In genomic region chr7:44819391-44819790, GRCm38 (mm10) we compare ENCODE assay signal across 8 mouse cellular contexts. TPM values are rescaled to one million over a fixed set of nuclear protein-coding genes. Genes with fewer than 3 reads are reported as not detected.
DNase-seq lines count a peak whose midpoint lies in the region; ATAC-seq and TF ChIP-seq lines count a peak whose summit lies in the region.

No protein-coding gene starts in this region.

- no peak for TF ChIP-seq POLR2A in limb, embryonic 14.5 days (IDR thresholded peaks at IDR 0.05; ENCODE audit: borderline replicate concordance, extremely low read depth, insufficient read depth, insufficient read length)

- 90% methylated on average over 2 of the region's 2 CpGs for WGBS in heart, embryonic 12.5 days
- 91% methylated on average over 2 of the region's 2 CpGs for WGBS in forebrain, embryonic 14.5 days
- 92% methylated on average over 2 of the region's 2 CpGs for WGBS in limb, embryonic 14.5 days

- H3K4me2 ChIP-seq in heart, embryonic 12.5 days, result peak overlapping the region; percentile 89
- peak overlapping the region; percentile 87 for H3K4me2 ChIP-seq in forebrain, embryonic 14.5 days (ENCODE audit: low read length)
- peak overlapping the region; percentile 74 for H3K4me2 ChIP-seq in limb, embryonic 14.5 days (replicated peaks; ENCODE audit: low read depth, low read length, severe bottlenecking)

- in situ Hi-C loops in ES-E14 (cut with MboI; ENCODE audit: low sequenced_read_pairs in 2 of 2, unreplicated experiment in 2 of 2), result no loop called here

- H3K9ac ChIP-seq in heart, embryonic 12.5 days, result no peak overlapping the region
- peak overlapping the region; percentile 70 for H3K9ac ChIP-seq in ES-E14 (ENCODE audit: insufficient read depth, low read depth, low read length, poor library complexity, severe bottlenecking)
- H3K9ac ChIP-seq in forebrain, embryonic 14.5 days (ENCODE audit: low read length), result peak overlapping the region; percentile 91
- H3K9ac ChIP-seq in limb, embryonic 14.5 days (ENCODE audit: low read depth, low read length, severe bottlenecking), result peak overlapping the region; percentile 98; the same call in 1 of the 2 replicates

- H3K36me3 ChIP-seq in heart, embryonic 12.5 days, result 0 out of 2 replicates have a peak, but pooled peaks cover 3% of the 10 kb centered on the region
- peaks cover 19% of the 10 kb centered on the region; the same call in 1 of the 2 replicates for H3K36me3 ChIP-seq in ES-E14 (ENCODE audit: control insufficient read depth, insufficient read depth, low read length, poor library complexity, severe bottlenecking)
- 0 out of 2 replicates have a peak, but pooled peaks cover 4% of the 10 kb centered on the region for H3K36me3 ChIP-seq in forebrain, embryonic 14.5 days (ENCODE audit: control insufficient read depth, insufficient read depth, low read length)
- peaks cover 10% of the 10 kb centered on the region; the same call in 1 of the 2 replicates for H3K36me3 ChIP-seq in limb, embryonic 14.5 days (ENCODE audit: control insufficient read depth, insufficient read depth, low read length)

- no peaks in the 10 kb centered on the region for H3K9me3 ChIP-seq in heart, embryonic 12.5 days (replicated peaks)
- no peaks in the 10 kb centered on the region for H3K9me3 ChIP-seq in ES-E14 (ENCODE audit: control insufficient read depth, insufficient read depth, low read depth, low read length)
- no peaks in the 10 kb centered on the region for H3K9me3 ChIP-seq in forebrain, embryonic 14.5 days (replicated peaks; ENCODE audit: control insufficient read depth, low read length)
- no peaks in the 10 kb centered on the region for H3K9me3 ChIP-seq in limb, embryonic 14.5 days (ENCODE audit: control insufficient read depth, low read length)

- DNase-seq in heart, postnatal 25 days (ENCODE audit: low spot score), result no peak
- DNase-seq in ES-E14 (ENCODE audit: low read depth, low spot score), result no peak
- DNase-seq in forebrain, embryonic 14.5 days (ENCODE audit: low spot score), result no peak
- DNase-seq in limb, embryonic 14.5 days (ENCODE audit: low spot score), result no peak
- DNase-seq in ovary, postnatal 10 days (ENCODE audit: low spot score), result no peak
- no peak for DNase-seq in layer of hippocampus, postnatal 36 days
- no peak for DNase-seq in cerebellum, adult 9-11 months

- no peak for ATAC-seq in heart, embryonic 12.5 days (ENCODE audit: insufficient number of reproducible peaks, low FRiP score)
- ATAC-seq in forebrain, embryonic 14.5 days, result no peak
- ATAC-seq in limb, embryonic 14.5 days (ENCODE audit: low FRiP score, low read depth), result no peak

- intact Hi-C loops in heart, postnatal 25 days (cut with DNase I), result loop anchor here (2.0 kb wide), 1 partner anchor 73 kb away; no protein-coding TSS in a partner anchor

- peaks cover 77% of the 10 kb centered on the region for H3K4me1 ChIP-seq in heart, embryonic 12.5 days (replicated peaks)
- H3K4me1 ChIP-seq in ES-E14 (ENCODE audit: control insufficient read depth in 2 of 2, insufficient read depth in 2 of 2, low read length in 2 of 2, poor library complexity in 1 of 2), result peaks cover 3 to 33% of the 10 kb centered on the region in 2 experiments
- peaks cover 31% of the 10 kb centered on the region for H3K4me1 ChIP-seq in forebrain, embryonic 14.5 days (ENCODE audit: control insufficient read depth, insufficient read depth, low read length)
- H3K4me1 ChIP-seq in limb, embryonic 14.5 days (ENCODE audit: control insufficient read depth, insufficient read depth, low read length), result peaks cover 29% of the 10 kb centered on the region

- H3K27me3 ChIP-seq in heart, embryonic 12.5 days (replicated peaks), result no peaks in the 10 kb centered on the region
- no peaks in the 10 kb centered on the region for H3K27me3 ChIP-seq in forebrain, embryonic 14.5 days (replicated peaks; ENCODE audit: control insufficient read depth, insufficient read depth, low read length)
- H3K27me3 ChIP-seq in limb, embryonic 14.5 days (ENCODE audit: control insufficient read depth, insufficient read depth, low read length), result no peaks in the 10 kb centered on the region

- H3K4me3 ChIP-seq in heart, embryonic 12.5 days, result peak overlapping the region; percentile 24; the same call in 1 of the 2 replicates
- H3K4me3 ChIP-seq in ES-E14 (ENCODE audit: insufficient read depth in 1 of 2, low read depth in 1 of 2, low read length in 2 of 2, poor library complexity in 1 of 2, severe bottlenecking in 1 of 2), result peak overlapping the region; percentile 94 to 99
- H3K4me3 ChIP-seq in forebrain, embryonic 14.5 days (ENCODE audit: low read depth, low read length), result peak overlapping the region; percentile 90
- no peak overlapping the region for H3K4me3 ChIP-seq in limb, embryonic 14.5 days (replicated peaks; ENCODE audit: low read length)

- no peak overlapping the region for H3K27ac ChIP-seq in heart, embryonic 12.5 days (ENCODE audit: poor library complexity, severe bottlenecking)
- no peak overlapping the region for H3K27ac ChIP-seq in ES-E14 (ENCODE audit: insufficient read depth, low read depth, low read length, poor library complexity, severe bottlenecking)
- 0 out of 2 replicates have a peak overlapping the region, but pooled peaks have one; percentile 23 for H3K27ac ChIP-seq in forebrain, embryonic 14.5 days (ENCODE audit: low read depth, low read length)
- no peak overlapping the region for H3K27ac ChIP-seq in limb, embryonic 14.5 days (replicated peaks; ENCODE audit: low read depth, low read length)

TF ChIP-seq in ES-E14, 5 proteins besides CTCF, POLR2A, EP300 and RAD21:
- TF ChIP-seq MAFK (IDR thresholded peaks at IDR 0.05; ENCODE audit: insufficient read depth, low read depth, low read length) (no peak), CHD2 (IDR thresholded peaks at IDR 0.05; ENCODE audit: low read depth, low read length) (no peak), ZNF384 (IDR thresholded peaks at IDR 0.05; ENCODE audit: low read depth, low read length) (no peak)

RNA-seq across cellular contexts. Expression of gene Atf5, which starts 2.9 kb away (rescaled TPM):
- polyA plus RNA-seq in heart, embryonic 12.5 days (2016; fragmentation: Nextera tagmentation; extraction: Ambion mirVana), result 2.6 and 2.7 TPM in 2 replicates
- total RNA-seq in heart, postnatal 25 days (2021), result 10 to 100 TPM; 63.7 to 64.5 TPM
- 14.0 and 16.9 TPM in 2 replicates for total RNA-seq in ES-E14 (2012; rRNA removed)
- polyA plus RNA-seq in forebrain, embryonic 14.5 days (2014; fragmentation: Nextera tagmentation; extraction: Ambion mirVana), result 4.2 and 4.7 TPM in 2 replicates
- polyA plus RNA-seq in limb, embryonic 14.5 days (2012; rRNA removed), result 47.9 and 69.8 TPM in 2 replicates
- polyA plus RNA-seq in limb, embryonic 14.5 days (2014; fragmentation: Nextera tagmentation; extraction: Ambion mirVana), result 3.1 and 3.7 TPM in 2 replicates
- total RNA-seq in layer of hippocampus, postnatal 36 days (2021), result 10 to 100 TPM; 26.3 to 28.9 TPM

RNA-seq across cellular contexts. Expression of gene Il4i1, which starts 3.2 kb away (rescaled TPM):
- polyA plus RNA-seq in heart, embryonic 12.5 days (2016; fragmentation: Nextera tagmentation; extraction: Ambion mirVana), result 0.78 and 1.1 TPM in 2 replicates
- total RNA-seq in heart, postnatal 25 days (2021), result 1 to 10 TPM in 1 of 2 experiments, under 1 TPM in 1; 0.62 to 2.2 TPM
- 4.8 and 6.0 TPM in 2 replicates for total RNA-seq in ES-E14 (2012; rRNA removed)
- polyA plus RNA-seq in forebrain, embryonic 14.5 days (2014; fragmentation: Nextera tagmentation; extraction: Ambion mirVana), result 1.0 and 1.2 TPM in 2 replicates
- 0.87 and 1.0 TPM in 2 replicates for polyA plus RNA-seq in limb, embryonic 14.5 days (2012; rRNA removed)
- 1.6 and 2.5 TPM in 2 replicates for polyA plus RNA-seq in limb, embryonic 14.5 days (2014; fragmentation: Nextera tagmentation; extraction: Ambion mirVana)
- total RNA-seq in layer of hippocampus, postnatal 36 days (2021), result 1 to 10 TPM; 1.1 to 2.5 TPM

RNA-seq across cellular contexts. Expression of gene Nup62, which starts 3.5 kb away (rescaled TPM):
- 90.9 and 93.3 TPM in 2 replicates for polyA plus RNA-seq in heart, embryonic 12.5 days (2016; fragmentation: Nextera tagmentation; extraction: Ambion mirVana)
- 10 to 100 TPM; 26.0 to 28.6 TPM for total RNA-seq in heart, postnatal 25 days (2021)
- total RNA-seq in ES-E14 (2012; rRNA removed), result 91.0 and 98.0 TPM in 2 replicates
- polyA plus RNA-seq in forebrain, embryonic 14.5 days (2014; fragmentation: Nextera tagmentation; extraction: Ambion mirVana), result 40.4 and 43.6 TPM in 2 replicates
- 92.5 and 133 TPM in 2 replicates for polyA plus RNA-seq in limb, embryonic 14.5 days (2012; rRNA removed)
- polyA plus RNA-seq in limb, embryonic 14.5 days (2014; fragmentation: Nextera tagmentation; extraction: Ambion mirVana), result 53.0 and 53.9 TPM in 2 replicates
- 10 to 100 TPM; 29.7 to 30.6 TPM for total RNA-seq in layer of hippocampus, postnatal 36 days (2021)

RNA-seq across cellular contexts. Expression of gene Akt1s1, which starts 29.4 kb away (rescaled TPM):
- polyA plus RNA-seq in heart, embryonic 12.5 days (2016; fragmentation: Nextera tagmentation; extraction: Ambion mirVana), result 105 and 108 TPM in 2 replicates
- total RNA-seq in heart, postnatal 25 days (2021), result 10 to 100 TPM; 61.8 to 75.9 TPM
- total RNA-seq in ES-E14 (2012; rRNA removed), result 33.8 and 37.6 TPM in 2 replicates
- polyA plus RNA-seq in forebrain, embryonic 14.5 days (2014; fragmentation: Nextera tagmentation; extraction: Ambion mirVana), result 70.4 and 75.4 TPM in 2 replicates
- 179 and 270 TPM in 2 replicates for polyA plus RNA-seq in limb, embryonic 14.5 days (2012; rRNA removed)
- 66.1 and 70.5 TPM in 2 replicates for polyA plus RNA-seq in limb, embryonic 14.5 days (2014; fragmentation: Nextera tagmentation; extraction: Ambion mirVana)
- total RNA-seq in layer of hippocampus, postnatal 36 days (2021), result 10 to 100 TPM; 78.8 to 80.6 TPM

RNA-seq across cellular contexts. Expression of gene Tbc1d17, which starts 29.5 kb away (rescaled TPM):
- polyA plus RNA-seq in heart, embryonic 12.5 days (2016; fragmentation: Nextera tagmentation; extraction: Ambion mirVana), result 60.0 and 61.2 TPM in 2 replicates
- total RNA-seq in heart, postnatal 25 days (2021), result 10 to 100 TPM; 44.3 to 47.0 TPM
- total RNA-seq in ES-E14 (2012; rRNA removed), result 31.5 and 55.7 TPM in 2 replicates
- polyA plus RNA-seq in forebrain, embryonic 14.5 days (2014; fragmentation: Nextera tagmentation; extraction: Ambion mirVana), result 79.6 and 105 TPM in 2 replicates
- polyA plus RNA-seq in limb, embryonic 14.5 days (2012; rRNA removed), result 86.0 and 103 TPM in 2 replicates
- 76.0 and 81.7 TPM in 2 replicates for polyA plus RNA-seq in limb, embryonic 14.5 days (2014; fragmentation: Nextera tagmentation; extraction: Ambion mirVana)
- 10 to 100 TPM; 63.7 to 64.6 TPM for total RNA-seq in layer of hippocampus, postnatal 36 days (2021)
